Mouse (Mus musculus): Measurements from ENCODE around the gene Dpf3. TPM values are rescaled to one million over a fixed set of nuclear protein-coding genes. Genes with fewer than 3 reads are reported as not detected.
A peak's percentile ranks its signal among the peaks of the same experiment; 100 is the strongest.

Dpf3 gene
- polyA plus RNA-seq, 1 experiment from 2014 or later: 12.2 TPM

DNA sequence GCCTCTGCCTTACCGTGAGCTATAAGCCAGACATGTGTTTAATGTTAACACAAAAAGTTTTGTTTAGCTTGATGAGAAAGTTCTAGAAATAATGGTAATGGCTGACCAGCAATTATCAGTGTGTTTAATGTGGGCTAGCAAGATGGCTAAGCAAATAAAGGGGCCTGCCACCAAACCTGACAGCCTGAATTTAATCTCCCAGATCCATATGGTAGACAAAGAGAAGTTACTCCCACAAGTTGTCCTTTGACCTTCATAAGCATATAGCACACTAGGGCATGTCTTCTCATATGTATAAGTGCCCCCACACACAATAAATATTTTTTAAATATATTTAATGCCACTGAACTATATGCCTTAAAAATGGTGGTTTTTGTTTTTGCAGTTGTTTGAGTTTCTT lies 8.4 kb downstream of the Dpf3 start:
- no peaks in the 10 kb centered on the region for H3K27me3 ChIP-seq (ENCODE audit: insufficient read depth, low read length)
- H3K9ac ChIP-seq (replicated peaks; ENCODE audit: low read length): no peak overlapping the region
- H3K9me3 ChIP-seq (ENCODE audit: low read length): no peaks in the 10 kb centered on the region
- H3K4me1 ChIP-seq (ENCODE audit: insufficient read depth, low read length): peaks cover 30% of the 10 kb centered on the region
- no peak overlapping the region for H3K27ac ChIP-seq (ENCODE audit: low read length)
- H3K4me2 ChIP-seq (replicated peaks; ENCODE audit: low read depth, low read length): no peak overlapping the region
- WGBS: 82% methylated on average over 1 of the region's 1 CpGs
- H3K36me3 ChIP-seq (ENCODE audit: insufficient read depth, low read length): no peaks in the 10 kb centered on the region
- no peak overlapping the region for H3K4me3 ChIP-seq (ENCODE audit: low read length)
- ATAC-seq (ENCODE audit: low FRiP score, low TSS enrichment): no peak

DNA sequence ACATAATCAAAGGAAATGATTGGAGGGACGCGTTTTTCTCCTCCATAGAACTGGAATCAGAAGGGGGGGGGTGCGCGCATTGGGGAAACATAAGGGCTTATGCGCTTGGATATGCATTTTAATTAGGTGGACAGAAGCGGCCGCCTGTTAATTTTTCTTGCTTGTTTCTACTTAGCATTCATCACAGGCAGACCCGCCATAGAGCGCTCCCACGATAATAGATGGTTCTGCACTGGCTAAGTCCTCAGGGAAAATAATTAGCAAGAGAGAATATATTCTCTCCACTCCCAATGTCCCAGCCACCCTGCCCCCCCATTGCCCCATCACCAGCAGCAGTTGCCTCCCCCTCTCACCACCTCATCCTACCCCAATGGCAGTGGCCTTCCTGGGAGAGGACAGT lies 11.2 kb downstream of the Dpf3 start:
- no peaks in the 10 kb centered on the region for H3K36me3 ChIP-seq (ENCODE audit: insufficient read depth, low read length)
- H3K9ac ChIP-seq (replicated peaks; ENCODE audit: low read length): no peak overlapping the region
- no peak for ATAC-seq (ENCODE audit: low FRiP score, low TSS enrichment)
- H3K4me3 ChIP-seq (ENCODE audit: low read length): no peak overlapping the region
- WGBS: 81% methylated on average over 10 of the region's 10 CpGs
- H3K27me3 ChIP-seq (ENCODE audit: insufficient read depth, low read length): no peaks in the 10 kb centered on the region
- peaks cover 29% of the 10 kb centered on the region for H3K4me1 ChIP-seq (ENCODE audit: insufficient read depth, low read length)
- H3K4me2 ChIP-seq (replicated peaks; ENCODE audit: low read depth, low read length): no peak overlapping the region
- no peak overlapping the region for H3K27ac ChIP-seq (ENCODE audit: low read length)
- no peaks in the 10 kb centered on the region for H3K9me3 ChIP-seq (ENCODE audit: low read length)

DNA sequence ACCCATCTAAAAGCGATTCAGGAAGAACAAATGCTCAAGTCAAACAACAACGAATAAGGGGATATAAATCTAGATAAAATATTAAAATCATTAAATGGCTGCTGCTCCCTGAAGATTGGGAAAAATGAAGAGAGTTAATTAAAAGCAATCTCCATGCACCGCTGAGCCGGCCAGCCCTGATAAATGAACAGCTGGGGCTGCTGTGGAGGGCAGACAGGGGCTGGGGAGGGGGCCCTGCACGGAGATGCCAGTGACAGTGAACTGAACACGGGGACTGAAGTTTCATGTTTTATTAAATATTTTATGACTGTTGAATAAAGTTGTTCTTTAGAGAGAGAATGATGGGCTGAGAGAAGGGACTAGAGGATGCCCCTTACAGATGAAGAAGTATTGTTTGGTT lies 12.1 kb downstream of the Dpf3 start:
- Histone ChIP-seq H3K4me3 (ENCODE audit: low read length) (no peak overlapping the region), H3K9ac (replicated peaks; ENCODE audit: low read length) (no peak overlapping the region), H3K27me3 (ENCODE audit: insufficient read depth, low read length) (no peaks in the 10 kb centered on the region), H3K9me3 (ENCODE audit: low read length) (no peaks in the 10 kb centered on the region), H3K4me2 (replicated peaks; ENCODE audit: low read depth, low read length) (no peak overlapping the region), H3K36me3 (ENCODE audit: insufficient read depth, low read length) (no peaks in the 10 kb centered on the region), H3K27ac (ENCODE audit: low read length) (no peak overlapping the region), H3K4me1 (ENCODE audit: insufficient read depth, low read length) (peaks cover 24% of the 10 kb centered on the region)
- ATAC-seq (ENCODE audit: low FRiP score, low TSS enrichment): no peak
- 13% methylated on average over 6 of the region's 6 CpGs for WGBS

DNA sequence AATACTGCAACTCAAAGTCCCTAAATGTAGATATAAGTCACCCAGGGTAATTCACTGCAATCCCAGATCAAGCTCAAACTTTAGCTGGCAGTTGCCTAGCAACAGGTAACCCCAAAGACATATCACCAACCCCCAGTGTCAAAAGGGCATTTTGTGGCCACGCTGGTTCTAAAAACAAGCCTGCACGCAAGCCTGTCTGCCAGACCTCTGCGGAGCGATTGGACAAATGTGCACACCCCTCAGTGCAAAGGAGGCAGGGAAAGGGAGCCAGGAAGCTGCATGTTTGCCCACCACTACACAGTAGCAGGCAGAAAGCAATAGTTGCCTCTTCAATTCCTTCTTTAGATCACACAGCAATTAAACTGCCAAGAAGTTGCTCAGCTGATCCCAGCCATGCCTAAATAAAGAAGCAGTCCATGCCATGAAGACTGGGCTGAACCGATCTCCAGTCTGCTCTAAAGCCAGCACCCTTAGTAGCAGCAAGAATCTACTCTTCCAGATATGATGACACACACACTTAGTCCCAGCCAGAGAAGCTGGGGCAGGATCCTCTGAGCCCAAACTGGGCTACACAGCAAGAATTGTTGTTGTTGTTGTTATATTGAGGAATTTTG lies 13.4 kb downstream of the Dpf3 start:
- 28% methylated on average over 5 of the region's 5 CpGs for WGBS

DNA sequence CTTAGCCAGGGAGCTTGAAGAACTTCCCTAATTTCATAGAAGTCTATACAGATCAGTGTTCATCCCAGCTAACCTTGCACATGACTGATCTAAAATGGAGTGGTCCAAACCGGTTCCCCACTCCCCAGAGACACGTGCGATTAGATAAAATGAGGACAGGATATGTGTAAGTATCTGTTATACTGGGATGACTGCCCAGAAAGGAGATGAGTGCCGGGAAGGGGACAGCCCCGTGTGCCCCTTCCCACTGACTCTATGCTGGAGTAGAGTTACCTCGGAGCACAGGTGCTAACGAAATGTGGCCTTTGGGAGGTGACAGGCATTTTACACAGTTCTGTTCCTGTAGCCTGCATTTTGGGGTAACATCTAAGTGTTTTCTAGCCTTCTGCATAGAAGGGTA lies 15.8 kb downstream of the Dpf3 start:
- H3K27ac ChIP-seq (ENCODE audit: low read length): no peak overlapping the region
- no peak for ATAC-seq (ENCODE audit: low FRiP score, low TSS enrichment)
- no peaks in the 10 kb centered on the region for H3K36me3 ChIP-seq (ENCODE audit: insufficient read depth, low read length)
- peaks cover 29% of the 10 kb centered on the region for H3K4me1 ChIP-seq (ENCODE audit: insufficient read depth, low read length)
- no peak overlapping the region for H3K4me3 ChIP-seq (ENCODE audit: low read length)
- no peaks in the 10 kb centered on the region for H3K9me3 ChIP-seq (ENCODE audit: low read length)
- WGBS: 67% methylated on average over 7 of the region's 7 CpGs
- H3K9ac ChIP-seq (replicated peaks; ENCODE audit: low read length): no peak overlapping the region
- H3K27me3 ChIP-seq (ENCODE audit: insufficient read depth, low read length): no peaks in the 10 kb centered on the region
- H3K4me2 ChIP-seq (replicated peaks; ENCODE audit: low read depth, low read length): no peak overlapping the region

More for the DNA sequence above, 13.4 kb downstream of the Dpf3 start:
- Histone ChIP-seq H3K27ac (ENCODE audit: low read length) (no peak overlapping the region), H3K4me3 (ENCODE audit: low read length) (no peak overlapping the region), H3K9me3 (ENCODE audit: low read length) (no peaks in the 10 kb centered on the region), H3K36me3 (ENCODE audit: insufficient read depth, low read length) (no peaks in the 10 kb centered on the region), H3K4me2 (replicated peaks; ENCODE audit: low read depth, low read length) (no peak overlapping the region), H3K27me3 (ENCODE audit: insufficient read depth, low read length) (no peaks in the 10 kb centered on the region), H3K9ac (replicated peaks; ENCODE audit: low read length) (no peak overlapping the region), H3K4me1 (ENCODE audit: insufficient read depth, low read length) (peaks cover 24% of the 10 kb centered on the region)
- ATAC-seq (ENCODE audit: low FRiP score, low TSS enrichment): no peak

DNA sequence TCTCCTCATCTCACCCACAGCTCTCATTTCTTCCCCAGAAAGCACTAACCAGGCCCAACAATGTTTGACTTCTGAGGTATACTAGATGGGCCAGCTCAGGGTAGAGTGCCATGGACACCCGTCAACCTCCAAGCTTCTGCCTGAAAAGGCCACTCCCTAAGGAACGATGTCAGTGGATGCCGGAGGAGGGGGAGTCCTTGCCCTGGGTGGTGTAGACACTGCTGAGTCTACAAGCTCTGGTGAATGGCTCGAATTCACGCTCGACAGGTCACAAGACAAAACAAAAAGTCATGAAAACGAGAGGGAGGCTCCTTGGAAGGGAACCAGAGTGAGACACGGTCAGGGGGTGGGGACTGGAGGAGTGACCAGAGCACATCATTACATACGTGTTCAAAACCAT lies 17.4 kb downstream of the Dpf3 start:
- WGBS: 39% methylated on average over 9 of the region's 9 CpGs
- Histone ChIP-seq H3K9ac (replicated peaks; ENCODE audit: low read length) (no peak overlapping the region), H3K4me3 (ENCODE audit: low read length) (no peak overlapping the region), H3K27me3 (ENCODE audit: insufficient read depth, low read length) (no peaks in the 10 kb centered on the region), H3K4me1 (ENCODE audit: insufficient read depth, low read length) (peaks cover 32% of the 10 kb centered on the region), H3K27ac (ENCODE audit: low read length) (no peak overlapping the region), H3K36me3 (ENCODE audit: insufficient read depth, low read length) (no peaks in the 10 kb centered on the region), H3K9me3 (ENCODE audit: low read length) (no peaks in the 10 kb centered on the region), H3K4me2 (replicated peaks; ENCODE audit: low read depth, low read length) (no peak overlapping the region)
- ATAC-seq (ENCODE audit: low FRiP score, low TSS enrichment): peak; percentile 67

DNA sequence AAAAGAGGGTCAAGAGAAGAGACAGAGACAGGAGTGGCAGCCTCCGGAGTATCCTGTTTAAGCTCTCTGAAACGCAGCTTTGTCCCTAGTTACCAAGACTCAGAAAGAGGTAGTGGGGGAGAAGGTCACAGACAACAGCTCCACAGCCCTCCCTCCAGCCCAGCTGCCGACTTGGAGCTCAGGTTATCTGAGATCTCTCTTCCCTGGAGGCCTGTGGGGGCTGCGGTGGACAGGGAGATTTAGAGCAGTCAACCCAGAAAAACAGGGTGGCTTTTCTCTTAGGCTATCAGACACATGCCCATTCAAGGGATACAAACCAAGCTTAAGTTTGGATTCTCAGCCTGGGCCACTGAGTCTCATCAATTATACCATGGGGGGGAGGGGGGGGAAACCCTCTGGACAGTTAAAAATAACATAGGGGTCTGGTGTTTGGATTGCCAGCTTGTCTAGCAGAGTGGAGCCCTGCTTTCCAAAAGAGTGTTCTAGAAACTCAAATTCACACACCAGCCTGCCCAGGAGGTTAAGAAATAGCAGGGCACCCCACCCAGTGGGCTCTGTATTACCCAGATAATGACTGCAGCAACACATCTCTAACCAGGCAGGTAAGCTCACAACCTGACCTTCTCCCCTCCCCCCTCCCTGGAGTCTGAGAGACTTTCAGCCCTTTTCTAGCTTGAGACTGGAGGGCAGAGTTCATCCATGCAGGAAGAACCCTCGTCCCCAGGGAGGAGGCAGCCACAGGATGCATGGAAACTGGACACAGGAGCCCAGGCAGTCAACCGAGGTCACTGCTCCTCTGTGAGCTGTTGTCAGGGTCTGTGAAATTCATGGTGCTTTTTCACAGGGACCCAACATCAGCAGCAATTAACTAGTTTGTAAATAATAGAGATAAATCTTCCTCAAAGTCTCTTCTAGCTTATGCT lies 20.7 kb downstream of the Dpf3 start:
- peak overlapping the region; percentile 38; the same call in 1 of the 2 replicates for H3K9ac ChIP-seq (replicated peaks; ENCODE audit: low read length)
- peak overlapping the region; percentile 23; the same call in 1 of the 2 replicates for H3K4me2 ChIP-seq (replicated peaks; ENCODE audit: low read depth, low read length)
- H3K9me3 ChIP-seq (ENCODE audit: low read length): no peaks in the 10 kb centered on the region
- H3K4me1 ChIP-seq (ENCODE audit: insufficient read depth, low read length): peaks cover 27% of the 10 kb centered on the region
- H3K36me3 ChIP-seq (ENCODE audit: insufficient read depth, low read length): no peaks in the 10 kb centered on the region
- no peak overlapping the region for H3K4me3 ChIP-seq (ENCODE audit: low read length)
- 8% methylated on average over 6 of the region's 6 CpGs for WGBS
- H3K27ac ChIP-seq (ENCODE audit: low read length): peak overlapping the region; percentile 90
- H3K27me3 ChIP-seq (ENCODE audit: insufficient read depth, low read length): no peaks in the 10 kb centered on the region
- ATAC-seq (ENCODE audit: low FRiP score, low TSS enrichment): peak; percentile 79

DNA sequence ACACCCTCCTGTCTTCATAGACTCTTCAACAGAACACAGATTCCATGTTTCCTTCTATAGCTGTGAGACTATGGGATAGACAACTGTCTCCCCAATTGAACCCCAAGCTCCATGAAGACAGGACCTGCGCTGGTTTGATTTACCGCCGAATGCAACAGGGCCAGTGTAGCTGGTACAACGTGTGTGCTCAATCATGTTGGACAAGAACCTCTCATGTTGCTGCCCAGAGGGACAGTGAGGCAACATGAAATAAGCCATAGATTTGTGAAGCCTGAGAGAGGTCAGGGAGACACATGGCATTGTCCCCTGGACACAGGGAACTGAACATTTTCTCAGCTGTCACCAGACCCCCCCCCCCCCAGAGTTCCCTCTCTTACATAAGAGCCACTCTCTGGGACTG lies 21.5 kb downstream of the Dpf3 start:
- no peaks in the 10 kb centered on the region for H3K27me3 ChIP-seq (ENCODE audit: insufficient read depth, low read length)
- WGBS: 40% methylated on average over 4 of the region's 4 CpGs
- H3K4me2 ChIP-seq (replicated peaks; ENCODE audit: low read depth, low read length): peak overlapping the region; percentile 10; the same call in 1 of the 2 replicates
- no peaks in the 10 kb centered on the region for H3K9me3 ChIP-seq (ENCODE audit: low read length)
- H3K4me1 ChIP-seq (ENCODE audit: insufficient read depth, low read length): peaks cover 27% of the 10 kb centered on the region
- peak; percentile 29 for ATAC-seq (ENCODE audit: low FRiP score, low TSS enrichment)
- peak overlapping the region; percentile 90 for H3K27ac ChIP-seq (ENCODE audit: low read length)
- H3K36me3 ChIP-seq (ENCODE audit: insufficient read depth, low read length): no peaks in the 10 kb centered on the region
- H3K9ac ChIP-seq (replicated peaks; ENCODE audit: low read length): 0 out of 2 replicates have a peak overlapping the region, but pooled peaks have one; percentile 2
- H3K4me3 ChIP-seq (ENCODE audit: low read length): no peak overlapping the region

DNA sequence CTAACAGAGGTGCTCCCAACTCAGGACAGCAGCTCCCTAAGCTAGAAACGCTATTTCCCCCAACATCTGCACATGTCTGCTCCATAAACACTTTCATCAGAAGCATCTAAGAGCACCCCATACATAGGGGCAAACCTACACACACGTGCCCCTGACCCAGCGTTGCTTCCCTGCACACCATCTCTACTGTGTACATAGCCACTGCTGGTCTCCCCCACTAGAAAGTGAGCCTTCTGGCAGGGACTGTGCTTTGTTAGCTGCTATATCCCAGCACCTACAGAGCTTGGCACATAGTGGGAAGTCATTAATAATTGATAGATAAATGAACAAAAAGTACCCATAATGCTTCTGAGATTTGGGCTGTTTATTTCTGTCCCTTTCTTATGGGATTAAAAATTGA lies 27.2 kb downstream of the Dpf3 start:
- 49% methylated on average over 3 of the region's 3 CpGs for WGBS
- Histone ChIP-seq H3K4me2 (replicated peaks; ENCODE audit: low read depth, low read length) (no peak overlapping the region), H3K27me3 (ENCODE audit: insufficient read depth, low read length) (no peaks in the 10 kb centered on the region), H3K36me3 (ENCODE audit: insufficient read depth, low read length) (no peaks in the 10 kb centered on the region), H3K4me1 (ENCODE audit: insufficient read depth, low read length) (peaks cover 10% of the 10 kb centered on the region), H3K4me3 (ENCODE audit: low read length) (no peak overlapping the region), H3K9me3 (ENCODE audit: low read length) (no peaks in the 10 kb centered on the region), H3K27ac (ENCODE audit: low read length) (no peak overlapping the region), H3K9ac (replicated peaks; ENCODE audit: low read length) (no peak overlapping the region)
- peak; percentile 47; the same call in 1 of the 2 replicates for ATAC-seq (ENCODE audit: low FRiP score, low TSS enrichment)

Data from kidney, embryonic 16.5 days (tissue).